Mouse (Mus musculus): Measurements from ENCODE around the gene Rs1. TPM values are rescaled to one million over a fixed set of nuclear protein-coding genes. Genes with fewer than 3 reads are reported as not detected.

The Rs1 gene
- polyA plus RNA-seq, 1 experiment from 2014 or later: not detected

DNA sequence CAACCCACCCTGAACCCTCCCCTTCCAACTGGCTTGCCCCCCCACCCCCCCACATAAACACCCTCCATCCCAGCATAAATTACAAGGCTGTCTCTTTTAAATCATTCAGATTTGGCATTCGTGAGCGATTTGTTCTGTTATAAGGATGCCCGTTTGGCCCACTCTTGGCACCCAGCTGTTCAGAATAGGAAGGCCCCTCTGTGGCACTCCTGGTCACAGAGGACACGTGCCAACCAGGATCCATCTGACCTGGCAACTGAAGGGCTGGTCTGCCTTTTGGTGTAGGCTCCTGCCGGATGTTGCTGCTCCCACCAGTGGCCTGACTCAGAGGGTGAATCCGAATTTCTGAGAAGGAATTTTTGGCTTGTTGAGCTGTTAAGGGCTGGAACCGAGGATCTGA lies 40.4 kb downstream of the Rs1 start:
- ATAC-seq (no peak), DNase-seq (no peak)
- H3K4me2 ChIP-seq (ENCODE audit: low read depth, low read length): no peak overlapping the region
- no peaks in the 10 kb centered on the region for H3K9me3 ChIP-seq (ENCODE audit: low read length)
- H3K27me3 ChIP-seq (ENCODE audit: insufficient read depth, low read length): no peaks in the 10 kb centered on the region; the same call in 1 of the 2 replicates
- TF ChIP-seq EP300 (IDR thresholded peaks at IDR 0.05; ENCODE audit: low read depth): no peak
- TF ChIP-seq CTCF (IDR thresholded peaks at IDR 0.05; ENCODE audit: low read depth): no peak
- no peaks in the 10 kb centered on the region for H3K4me1 ChIP-seq (ENCODE audit: insufficient read depth)
- no peak overlapping the region for H3K4me3 ChIP-seq (ENCODE audit: low read depth, low read length)
- H3K27ac ChIP-seq (ENCODE audit: low read depth): no peak overlapping the region
- 80% methylated on average over 7 of the region's 7 CpGs for WGBS (ENCODE audit: insufficient replicate concordance)
- no peaks in the 10 kb centered on the region for H3K36me3 ChIP-seq (replicated peaks; ENCODE audit: insufficient read depth, low read length)
- H3K9ac ChIP-seq (replicated peaks): no peak overlapping the region

Other genes starting within 250 kb of the Rs1 start
- gene Ppef1, start 32.2 kb upstream of the Rs1 start, polyA plus RNA-seq (2015; fragmentation: Nextera tagmentation; extraction: Ambion mirVana): not detected in 2 replicates
- gene Gja6, start 139.0 kb downstream of the Rs1 start, polyA plus RNA-seq (2015; fragmentation: Nextera tagmentation; extraction: Ambion mirVana): 0.07 and 0.08 TPM in 2 replicates
- gene Cdkl5, start 226.7 kb downstream of the Rs1 start, polyA plus RNA-seq (2015; fragmentation: Nextera tagmentation; extraction: Ambion mirVana): 0.30 and 0.34 TPM in 2 replicates